Mouse (Mus musculus) heart, adult 2 months (tissue): ENCODE data around the gene Sugt1.

Experiments used
- CTCF ChIP-seq: fragments of 200-600 bp; IDR thresholded peaks from 2 replicates; pipeline ENCODE4 v1.8.1; 2022; ENCODE audit warnings: antibody characterized with exemption, mild to moderate bottlenecking, moderate library complexity
- POLR2A ChIP-seq: fragments of 200-500 bp; IDR thresholded peaks from 2 replicates; pipeline ENCODE4 v1.6.1; 2011; ENCODE audit warnings: mild to moderate bottlenecking, low read depth, low read length, control low read depth; ENCODE audit not compliant: insufficient read depth

- TF ChIP-seq CTCF (no peak), POLR2A (no peak)
Measured at GRCm38 (mm10) chr14:79660467-79660866, 73.0 kb downstream of the Sugt1 start.
